Mouse (Mus musculus) thymus, adult 18-20 months (tissue): Measurements from ENCODE around the gene Urad.

Source experiments
- DNase-seq, 2 experiments: peaks; one replicate each; pipeline ENCODE4 v3.0.0; 2022; ENCODE audit warnings: mixed read lengths in 2 of 2

The Urad gene

DNA sequence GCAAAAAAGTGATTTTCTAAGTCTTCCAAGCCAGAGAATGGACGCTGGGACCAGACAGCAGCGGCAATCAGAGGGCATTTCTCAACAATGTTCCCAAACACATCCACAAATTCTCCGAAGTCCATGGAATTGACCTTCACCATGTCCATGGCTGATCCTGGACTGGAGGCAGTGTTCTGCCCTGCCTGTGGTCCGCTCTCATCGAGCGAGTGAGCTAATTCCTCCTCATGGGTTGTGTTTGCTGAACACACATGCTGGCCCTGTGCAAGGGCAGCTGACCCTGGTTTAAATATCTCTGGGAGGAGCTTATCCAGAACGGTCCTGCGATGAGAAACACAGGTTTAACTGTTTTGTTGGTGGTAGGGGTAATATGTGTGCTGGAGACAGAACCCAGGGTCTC, at the start of gene Urad:
Gene Urad (minus strand): TSS at position 258 of the 400 bp plus-strand sequence.
- DNase-seq, result no peak

GRCm38 (mm10) chr5:147370276-147370675, 48.0 kb upstream of the Urad start:
- no peak for DNase-seq

- DNase-seq, result no peak
These were observed 46.0 kb upstream of the Urad start for GRCm38 (mm10) chr5:147368221-147368620.

GRCm38 (mm10) chr5:147365995-147366765, 43.9 kb upstream of the Urad start:
- peak; percentile 64 to 74 for DNase-seq

GRCm38 (mm10) chr5:147363054-147363453, 40.8 kb upstream of the Urad start:
- no peak for DNase-seq

GRCm38 (mm10) chr5:147358481-147358880, 36.2 kb upstream of the Urad start:
- no peak for DNase-seq

DNA sequence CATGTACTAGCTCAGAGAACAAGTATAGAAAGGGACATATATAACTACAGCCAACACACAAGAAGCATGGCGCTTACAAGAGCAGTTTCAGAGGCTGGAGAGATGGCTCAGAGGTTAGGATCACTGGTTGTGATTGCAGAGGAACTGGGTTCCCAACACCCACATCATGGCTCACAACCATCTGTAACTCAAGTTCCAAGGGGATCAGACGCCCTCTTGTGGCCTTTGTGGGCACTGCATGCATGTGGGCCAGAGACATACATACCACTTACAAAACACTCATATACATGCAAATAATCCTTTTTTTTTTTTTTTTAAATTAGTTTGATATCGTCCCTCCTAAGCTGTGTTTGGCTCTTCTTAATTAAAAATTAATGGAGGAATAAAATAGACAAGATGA, 35.3 kb upstream of the Urad start:
- no peak for DNase-seq

DNA sequence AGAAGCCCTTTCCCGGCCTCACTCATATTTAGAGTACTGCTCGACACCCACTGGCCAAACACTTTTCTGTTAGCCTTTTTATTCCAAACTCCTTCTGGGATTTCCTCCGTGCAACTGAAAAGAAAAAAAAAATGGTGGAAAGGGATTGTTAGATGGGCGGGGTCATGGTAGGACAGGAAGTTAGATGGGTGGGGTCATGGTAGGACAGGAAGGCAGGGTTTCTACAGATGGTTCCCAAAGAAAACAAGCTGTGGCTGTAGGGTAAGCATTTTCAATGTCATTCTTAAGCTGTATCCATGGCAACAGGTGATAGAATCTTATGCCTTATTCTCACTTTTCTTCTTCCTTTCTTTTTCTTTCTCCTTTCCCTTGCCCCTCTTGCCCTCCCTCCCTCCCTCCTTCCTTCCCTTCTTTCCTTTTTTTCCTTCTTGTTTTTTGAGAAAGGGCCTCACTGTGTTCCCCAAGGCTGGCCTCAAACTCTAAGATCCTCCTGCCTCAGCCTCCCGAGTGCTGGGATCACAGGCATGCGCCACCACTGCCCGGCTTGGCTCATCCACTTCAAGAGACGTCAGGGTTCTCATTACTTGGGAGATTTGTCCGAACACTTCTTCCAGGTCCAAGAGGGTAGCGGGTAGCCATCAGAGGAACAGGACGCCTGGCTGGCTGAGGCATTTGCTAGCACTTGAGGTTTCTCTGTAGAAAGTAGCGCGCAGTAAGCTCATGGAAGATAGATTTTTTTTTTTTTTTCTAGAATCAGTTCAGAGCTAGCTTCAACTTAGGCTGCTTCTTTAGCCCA, 34.2 kb upstream of the Urad start:
- no peak for DNase-seq

- no peak for DNase-seq
These were observed 33.5 kb upstream of the Urad start for GRCm38 (mm10) chr5:147355788-147356187.

DNA sequence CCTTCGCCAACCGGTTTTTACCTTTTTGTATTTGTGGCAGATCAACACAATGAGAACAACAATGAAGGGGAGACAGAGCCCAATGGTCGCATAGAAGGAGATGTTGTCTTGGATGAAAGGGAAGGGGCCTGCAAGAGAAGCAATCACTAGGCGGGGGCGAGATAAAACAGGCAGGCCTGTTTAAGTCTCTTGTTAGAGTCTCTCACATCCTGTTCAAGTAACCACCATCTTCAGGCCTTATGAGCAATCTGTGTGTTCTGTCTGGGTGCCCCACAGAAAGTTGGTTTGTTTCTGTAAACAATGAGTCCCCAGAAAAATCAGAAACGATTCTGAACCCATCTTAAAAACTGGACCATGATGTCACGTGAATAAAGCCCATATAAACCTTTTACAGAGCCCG, 32.7 kb upstream of the Urad start:
- DNase-seq, result no peak

GRCm38 (mm10) chr5:147354161-147354780, 32.0 kb upstream of the Urad start:
- no peak for DNase-seq

- no peak for DNase-seq
These were observed 29.7 kb upstream of the Urad start for GRCm38 (mm10) chr5:147351931-147352330.

DNA sequence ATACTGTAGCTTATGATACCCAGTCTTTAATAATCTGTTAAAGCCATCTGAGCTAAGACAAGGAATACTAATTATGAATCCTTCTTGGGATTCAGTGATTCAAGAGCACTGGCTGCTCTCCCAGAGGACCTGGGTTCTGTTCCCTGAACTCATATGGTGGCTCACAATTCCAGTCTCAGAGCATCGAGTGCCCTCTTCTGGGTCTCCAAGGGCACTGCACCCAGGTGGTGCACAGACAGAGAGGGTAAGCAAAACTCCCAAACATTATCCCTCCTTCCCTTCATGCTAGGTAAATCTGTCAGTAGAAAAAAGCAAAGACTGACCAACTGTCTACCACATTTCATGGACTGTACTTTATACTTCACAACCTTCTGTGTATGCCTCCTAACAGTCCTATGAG, 23.7 kb upstream of the Urad start:
- DNase-seq, result no peak

DNA sequence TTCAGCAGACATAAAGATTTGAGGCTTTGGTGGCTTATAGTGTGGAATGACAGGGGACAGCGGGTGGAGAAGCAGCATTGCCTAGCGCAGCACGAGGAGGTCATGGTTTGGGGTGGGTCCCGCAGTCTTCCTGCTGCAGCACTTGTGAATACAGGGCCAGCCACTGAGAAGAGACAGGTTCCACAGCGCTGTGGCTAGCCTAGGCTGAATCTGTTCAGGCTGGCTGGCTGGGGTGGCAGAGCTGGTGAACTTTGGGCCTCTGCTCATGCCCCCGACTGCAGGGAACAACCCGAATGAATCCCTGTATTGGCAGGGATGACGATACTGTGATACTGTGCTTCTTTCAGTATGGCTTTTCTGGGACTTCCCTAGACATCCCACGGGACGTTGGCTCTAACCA, 21.7 kb upstream of the Urad start:
- DNase-seq, result no peak

DNA sequence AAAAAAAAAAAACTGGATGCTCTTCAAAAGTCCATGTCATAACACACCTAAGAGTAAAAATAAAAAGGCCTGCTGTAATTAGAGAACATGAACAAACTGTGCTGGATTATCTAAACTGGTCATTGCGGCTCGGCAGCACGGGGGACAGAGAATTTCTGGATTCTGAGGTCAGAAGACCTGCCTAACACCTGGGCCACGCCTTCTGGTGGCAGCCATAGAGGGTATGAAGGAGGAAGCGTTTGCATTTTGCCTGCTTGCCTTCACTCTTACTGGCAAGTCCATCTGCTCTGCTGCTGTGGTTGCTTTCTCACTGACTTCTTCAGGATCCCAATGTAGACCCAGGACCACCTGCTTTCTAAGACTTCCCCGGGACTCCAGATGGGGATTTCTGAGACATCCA, 20.7 kb upstream of the Urad start:
- no peak for DNase-seq

DNA sequence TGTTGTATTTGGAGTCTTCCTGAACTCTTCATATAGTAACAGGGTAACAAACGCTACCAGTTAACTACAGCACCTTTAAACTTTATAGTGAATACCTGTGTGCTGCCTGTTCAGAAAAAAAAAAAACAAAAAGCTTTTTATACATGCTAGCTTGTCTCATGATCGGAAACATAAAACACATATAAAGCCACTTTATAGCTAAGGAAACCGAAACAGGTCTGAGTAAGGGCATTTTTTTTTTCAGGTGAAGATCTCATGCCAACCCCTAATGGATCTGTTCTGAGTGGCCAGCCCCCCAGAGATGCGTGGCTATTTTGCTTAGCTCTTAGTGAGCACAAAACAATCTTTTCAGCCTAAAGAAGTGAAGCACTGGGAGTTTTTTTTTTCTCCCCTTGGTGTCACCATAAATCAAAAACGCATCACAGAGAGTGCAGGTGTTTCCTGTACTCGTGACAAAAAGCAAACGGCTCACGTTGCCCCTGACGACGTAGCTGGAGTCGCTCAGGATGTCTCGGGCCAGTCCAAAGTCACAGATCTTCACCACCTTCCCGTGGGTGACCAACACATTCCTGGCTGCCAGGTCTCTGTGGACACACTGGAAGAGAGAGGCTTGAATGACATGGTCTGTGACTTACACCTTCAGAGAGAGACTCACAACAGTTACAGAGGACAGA, 18.6 kb upstream of the Urad start:
- DNase-seq, result peak; percentile 58 to 81

DNA sequence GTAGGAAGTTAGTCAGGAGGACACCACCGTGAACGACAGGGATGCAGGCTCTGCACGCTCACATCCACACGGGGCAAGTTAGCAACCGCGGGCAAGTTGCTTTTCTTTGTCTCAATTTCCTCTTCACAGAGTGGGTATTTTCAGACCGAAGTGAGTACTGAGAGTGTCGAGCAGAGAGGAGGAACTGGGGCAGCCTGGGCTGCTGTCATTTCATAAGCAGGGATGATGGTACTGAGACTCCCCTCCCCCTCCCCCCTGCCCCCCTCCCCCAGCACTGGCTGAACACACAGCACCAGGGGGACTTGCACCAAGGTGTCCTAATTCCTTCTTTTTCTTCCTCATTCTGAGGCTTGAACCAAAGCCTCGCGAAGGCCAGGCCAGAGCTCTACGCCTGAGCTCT, 17.3 kb upstream of the Urad start:
- DNase-seq, result peak in 1 of 2 experiments; percentile 43

- DNase-seq, result no peak
These were observed 16.7 kb upstream of the Urad start for GRCm38 (mm10) chr5:147338967-147339366.

DNA sequence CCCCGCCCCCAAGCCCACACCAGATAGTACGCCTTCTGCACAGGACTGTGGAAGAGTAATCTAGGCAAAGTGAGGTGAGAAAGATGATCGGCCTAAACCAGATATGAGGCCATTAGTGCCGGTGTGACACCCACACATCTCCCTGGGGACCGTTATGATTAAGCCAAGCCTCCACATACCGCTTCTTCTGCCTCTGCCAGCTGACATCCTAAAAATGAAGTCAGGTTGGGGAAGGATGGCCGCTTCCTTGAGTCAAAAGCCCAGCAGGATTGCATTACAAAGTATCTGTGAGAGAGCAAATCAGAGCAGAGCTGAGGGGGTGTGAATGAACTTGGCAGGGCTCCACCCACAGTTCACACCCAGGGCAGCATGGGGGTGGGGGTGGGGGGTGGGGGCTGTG, 10.5 kb upstream of the Urad start:
- no peak for DNase-seq

- DNase-seq, result peak; percentile 62 to 71
These were observed 9.3 kb upstream of the Urad start for GRCm38 (mm10) chr5:147331547-147331946.

DNA sequence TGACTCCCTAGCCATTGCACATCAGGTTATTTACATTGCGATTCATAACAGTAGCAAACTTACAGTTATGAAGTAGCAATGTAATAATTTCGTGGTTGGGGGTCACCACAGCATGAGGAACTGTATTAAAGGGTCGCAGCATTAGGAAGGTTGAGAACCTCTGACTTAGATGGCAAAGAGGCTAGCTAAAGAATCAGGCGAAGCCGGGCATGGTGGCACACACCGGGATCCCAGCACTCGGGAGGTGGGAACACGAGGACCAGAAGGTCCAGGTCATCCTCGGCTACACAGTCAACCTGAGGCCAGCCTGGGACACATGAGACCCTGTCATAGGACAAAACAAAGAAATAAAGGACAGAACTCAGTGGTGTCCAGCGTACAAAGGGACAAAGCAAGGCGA, 7.7 kb upstream of the Urad start:
- DNase-seq, result no peak

DNA sequence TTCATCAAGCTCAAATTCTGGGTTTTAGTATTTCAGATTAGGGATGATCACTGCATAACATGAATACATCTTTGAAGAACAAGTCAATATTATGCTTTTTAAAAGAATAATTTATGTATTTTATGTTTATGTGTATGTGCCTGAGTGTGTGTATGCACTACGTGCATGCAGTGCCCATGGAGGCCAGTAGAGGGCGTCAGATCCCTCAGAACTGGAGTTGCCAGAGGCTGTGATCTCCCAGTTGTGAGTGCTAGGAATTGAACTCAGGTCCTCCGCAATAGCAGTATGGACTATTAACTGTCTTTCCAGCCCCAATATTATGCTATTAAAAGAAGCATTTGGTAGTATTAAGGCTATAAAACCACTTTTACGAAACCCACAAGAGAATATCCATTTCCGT, 5.4 kb upstream of the Urad start:
- DNase-seq, result no peak

DNA sequence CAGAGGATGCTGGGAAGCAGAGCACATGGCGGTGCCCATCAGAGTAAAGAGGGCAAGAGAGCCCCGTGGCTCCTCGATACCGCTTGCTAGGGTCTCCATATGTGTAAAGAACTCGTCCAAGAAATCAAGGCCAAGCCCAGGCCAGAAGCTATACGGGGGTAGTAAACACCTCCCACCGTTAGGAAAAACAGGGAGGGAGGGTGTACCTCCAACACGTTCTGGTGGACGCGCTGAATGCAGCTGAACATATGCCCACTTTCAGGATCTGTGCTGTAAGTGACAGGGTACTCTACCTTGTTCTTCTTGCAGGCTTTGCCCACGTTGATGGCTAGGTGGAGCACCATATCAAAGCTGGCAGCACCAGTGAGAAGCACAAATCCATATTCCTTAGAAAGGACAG, 3.7 kb upstream of the Urad start:
- DNase-seq, result no peak
